Mouse (Mus musculus): Measurements from ENCODE around the gene Nrg3.

Nrg3 gene

DNA sequence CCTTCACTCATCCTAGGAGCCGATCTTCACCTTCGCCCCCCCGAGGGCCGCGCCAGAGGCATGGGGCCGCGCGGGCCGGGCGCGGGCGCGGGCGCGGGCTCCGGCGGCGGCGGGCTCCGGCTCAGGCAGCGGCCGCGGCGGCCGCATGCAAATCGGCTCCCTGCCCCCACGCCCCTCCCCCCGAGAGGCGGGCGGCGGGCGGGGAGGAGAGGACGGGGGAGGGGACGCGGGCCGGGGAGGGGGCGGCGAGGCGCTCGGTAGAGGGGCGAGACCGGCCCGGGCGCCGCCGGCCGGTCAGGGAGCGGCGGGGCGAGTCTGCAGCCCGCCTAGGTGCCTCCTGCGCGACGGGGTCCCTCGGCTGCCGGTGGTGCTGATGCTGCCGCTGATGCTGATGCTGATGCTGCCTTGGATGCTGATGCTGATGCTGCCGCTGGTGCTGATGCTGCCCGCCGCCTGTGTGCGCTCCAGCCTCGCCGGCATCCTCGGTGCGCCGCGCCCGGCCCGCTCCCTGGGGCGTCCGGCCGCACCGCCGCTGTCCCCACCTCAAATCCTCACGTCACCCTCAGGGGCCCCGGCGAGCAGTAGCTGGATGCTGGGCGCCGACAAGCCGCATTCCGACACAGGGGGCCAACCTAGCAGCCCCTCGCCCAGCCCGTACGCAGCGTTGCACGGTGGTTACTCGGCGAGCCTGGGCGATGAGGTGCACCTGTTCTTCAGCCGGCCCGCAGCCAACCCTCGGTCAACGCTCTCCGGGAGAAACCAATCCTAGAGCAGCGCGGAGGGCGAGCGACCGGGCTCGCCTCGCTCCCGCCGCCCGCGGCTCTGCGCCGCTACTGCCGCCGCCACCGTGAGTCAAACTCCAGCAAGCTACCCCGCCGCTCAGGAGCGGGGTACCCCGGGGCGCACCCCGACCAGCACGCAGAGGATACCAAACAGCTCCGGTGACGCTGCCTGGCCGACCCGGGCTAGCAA is at the start of gene Nrg3:
Gene Nrg3 (minus strand): TSS at position 299 of the 972 bp plus-strand sequence.
- DNase-seq, result peak; percentile 85 to 87

GRCm38 (mm10) chr14:39508956-39509355 is 36.1 kb upstream of the Nrg3 start:
- peak; percentile 9 to 13 for DNase-seq

DNA sequence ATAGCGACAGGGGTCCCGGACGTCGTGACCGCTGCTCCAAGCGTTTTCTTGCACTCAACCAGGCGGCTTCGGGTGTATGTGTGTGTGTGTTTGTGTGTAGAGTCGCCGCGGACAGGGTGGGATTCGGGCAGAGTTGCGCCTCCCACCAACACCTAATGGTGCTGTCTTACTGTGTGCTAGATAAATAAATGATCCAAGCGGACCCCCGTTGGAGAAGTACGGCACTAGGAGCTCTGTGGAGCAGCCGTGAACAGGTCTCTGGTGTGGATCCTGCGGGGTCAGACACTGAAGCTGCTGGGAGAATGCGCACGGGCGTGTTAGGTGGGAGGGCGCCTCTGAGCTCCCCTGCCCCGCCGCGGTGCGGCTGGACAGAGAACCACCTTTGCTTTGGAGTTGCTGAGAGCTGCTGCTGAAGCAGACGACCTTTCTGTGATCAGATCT is 903 bp upstream of the Nrg3 start:
- DNase-seq, result peak; percentile 64 to 75

DNA sequence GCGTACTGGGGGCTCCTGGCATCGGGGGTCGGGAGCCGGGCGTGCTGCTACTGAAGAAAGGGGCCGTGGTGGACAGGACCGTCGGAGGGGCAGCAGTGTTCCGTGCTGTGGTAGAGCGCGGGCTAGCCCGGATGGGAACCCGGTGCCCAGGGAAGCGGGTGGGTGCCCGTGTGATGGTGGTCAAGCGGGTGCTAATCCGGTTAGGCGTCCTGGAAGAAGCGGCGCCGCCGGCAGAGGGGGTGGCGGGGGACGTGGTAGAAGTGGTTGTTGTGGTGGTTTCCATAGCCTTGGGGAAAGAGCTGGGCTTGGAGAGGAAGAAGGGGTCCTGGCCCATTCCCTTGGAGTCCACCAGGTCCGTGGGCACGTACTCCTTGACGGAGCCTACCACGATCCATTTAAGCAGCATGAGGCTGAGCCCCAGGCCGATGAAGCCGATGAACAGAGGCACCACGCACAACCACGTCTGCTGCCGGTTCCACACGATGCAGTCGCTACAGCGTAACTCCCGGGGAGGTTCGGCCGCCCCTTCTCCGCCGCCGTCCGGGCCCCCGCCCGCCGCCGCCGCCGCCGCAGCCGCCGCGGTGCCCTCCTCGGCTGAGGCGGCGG is 639 bp downstream of the Nrg3 start:
- peak; percentile 47 to 52 for DNase-seq

DNA sequence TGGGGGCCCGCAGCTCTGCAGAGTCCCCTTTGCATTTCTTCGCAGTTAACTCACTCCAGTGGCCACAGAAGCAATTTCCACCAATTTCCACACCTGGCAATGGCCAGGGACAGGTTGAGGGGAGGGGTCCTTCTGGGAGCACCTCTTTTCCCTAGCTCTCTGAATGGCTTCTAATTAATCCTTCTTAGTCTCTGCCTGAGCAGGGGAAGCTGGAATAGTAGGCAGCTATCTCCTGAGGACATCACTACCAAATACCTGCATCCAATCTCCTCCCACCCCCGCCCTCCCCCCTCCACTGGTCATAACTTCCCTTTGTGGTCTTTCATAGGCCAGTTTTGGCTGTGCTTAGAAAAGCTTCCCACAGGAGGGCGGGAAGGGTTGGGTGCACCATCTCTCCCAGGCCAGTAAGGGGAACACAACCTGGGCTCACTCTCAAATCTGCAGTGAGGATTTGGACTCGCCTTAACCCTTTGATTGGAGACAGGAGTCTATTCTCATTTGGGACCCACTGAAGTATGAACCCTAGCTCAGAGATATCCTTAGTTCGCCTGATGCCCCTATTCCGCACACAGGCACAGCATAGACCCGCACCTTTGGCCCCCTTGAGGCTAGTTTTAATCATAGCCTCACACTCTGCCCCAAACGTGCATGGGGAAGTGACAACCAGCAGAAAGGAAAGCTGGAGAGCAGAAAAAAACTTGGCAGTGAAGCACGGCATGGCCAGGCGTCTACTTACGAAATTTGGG is 1.5 kb downstream of the Nrg3 start:
- peak; percentile 37 to 54 for DNase-seq

DNA sequence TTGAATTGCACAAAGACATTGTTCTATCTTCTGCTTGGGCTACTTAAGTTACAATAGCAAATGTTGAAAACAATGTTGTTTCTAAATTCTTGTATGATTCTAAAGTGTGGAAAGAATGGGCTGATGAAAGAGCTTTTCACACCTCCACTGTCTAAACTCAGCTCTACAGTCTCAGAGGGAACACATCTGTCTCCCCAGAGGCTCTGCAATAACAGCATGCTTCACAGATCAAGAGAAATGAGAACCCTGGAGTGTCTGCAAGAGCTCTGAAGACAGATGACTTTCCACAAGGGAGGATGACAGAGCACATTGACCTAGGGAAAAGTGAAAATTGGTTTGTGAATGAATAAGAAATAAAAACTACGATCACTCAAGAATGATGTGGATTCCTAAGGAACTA is 27.4 kb downstream of the Nrg3 start:
- no peak for DNase-seq

DNA sequence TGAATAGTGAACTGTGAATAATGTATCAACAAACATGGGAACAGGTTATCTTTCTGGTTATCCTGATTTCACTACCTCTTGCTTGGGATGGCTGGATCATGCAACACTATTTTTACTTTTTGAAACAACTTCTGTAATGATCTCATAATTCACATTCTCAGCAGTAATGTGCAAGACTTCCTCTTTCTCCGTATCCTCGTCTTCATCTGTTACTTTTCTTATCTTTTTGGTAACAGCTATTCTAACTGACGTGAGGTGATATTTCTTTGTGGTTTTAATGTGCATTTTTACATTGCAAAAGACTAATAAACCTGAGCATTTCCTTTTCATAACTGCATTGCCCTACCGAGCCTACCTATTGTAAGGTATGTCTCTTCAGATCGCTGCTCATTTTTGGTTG is 44.4 kb downstream of the Nrg3 start:
- no peak for DNase-seq

DNA sequence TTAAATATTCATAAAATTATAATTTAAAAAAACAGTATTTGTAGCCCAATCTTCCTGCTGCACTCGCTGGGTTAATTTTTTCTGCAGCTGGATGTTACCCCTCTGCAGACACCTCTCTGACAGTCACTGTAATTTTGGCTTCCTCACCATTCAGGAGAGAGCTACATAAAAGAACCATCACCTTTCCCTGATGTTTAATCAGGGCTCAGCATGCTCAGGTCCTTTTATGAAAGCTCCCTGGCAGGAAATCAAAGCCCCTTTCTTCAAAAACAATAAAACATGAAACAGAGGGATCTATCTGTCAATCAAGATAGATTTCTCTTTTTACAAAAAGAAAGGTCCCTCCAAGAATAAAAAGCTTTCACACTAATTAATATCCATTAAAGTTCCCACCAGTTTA is 51.0 kb downstream of the Nrg3 start:
- no peak for DNase-seq

DNA sequence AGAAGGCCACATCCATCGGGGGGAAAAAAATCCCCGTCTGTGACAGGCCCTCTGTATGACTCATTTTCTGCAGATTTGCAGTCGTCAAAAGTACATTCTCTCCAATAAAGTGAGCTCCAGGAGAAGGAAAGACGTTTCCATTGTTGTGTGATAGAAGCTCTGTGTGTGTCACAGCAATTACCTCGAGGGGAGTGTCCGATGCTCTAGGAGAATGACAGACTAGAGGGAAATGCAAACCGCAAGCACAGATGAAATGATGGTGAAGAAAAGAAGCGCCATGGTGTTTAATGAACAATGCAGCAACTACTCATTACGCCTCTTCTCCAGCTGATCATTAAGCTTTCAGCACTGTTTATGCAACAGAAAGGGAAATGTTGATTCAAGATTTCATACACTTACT is 59.6 kb downstream of the Nrg3 start:
- DNase-seq, result no peak

DNA sequence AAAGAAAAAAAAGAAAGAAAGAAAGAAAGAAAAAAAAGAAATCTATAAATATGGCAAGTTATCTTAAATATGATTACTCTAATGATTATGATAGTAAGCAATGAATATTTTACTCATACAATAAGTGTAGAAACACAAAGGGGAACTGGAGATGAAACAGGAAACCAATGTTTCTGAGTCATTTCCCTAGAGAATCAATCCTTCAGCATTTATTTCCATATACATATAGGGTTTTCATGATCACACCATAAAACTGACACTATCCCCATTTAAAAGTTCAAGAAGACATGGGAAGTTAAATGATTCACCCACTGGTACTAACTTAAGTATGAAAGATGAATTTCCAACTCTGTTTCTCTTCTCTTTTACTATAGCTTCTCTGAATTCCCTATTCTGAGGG is 86.0 kb downstream of the Nrg3 start:
- no peak for DNase-seq

GRCm38 (mm10) chr14:39381321-39381720 is 91.6 kb downstream of the Nrg3 start:
- DNase-seq, result no peak

- no peak for DNase-seq
Observed at GRCm38 (mm10) chr14:39373220-39373619, 99.7 kb downstream of the Nrg3 start.

DNA sequence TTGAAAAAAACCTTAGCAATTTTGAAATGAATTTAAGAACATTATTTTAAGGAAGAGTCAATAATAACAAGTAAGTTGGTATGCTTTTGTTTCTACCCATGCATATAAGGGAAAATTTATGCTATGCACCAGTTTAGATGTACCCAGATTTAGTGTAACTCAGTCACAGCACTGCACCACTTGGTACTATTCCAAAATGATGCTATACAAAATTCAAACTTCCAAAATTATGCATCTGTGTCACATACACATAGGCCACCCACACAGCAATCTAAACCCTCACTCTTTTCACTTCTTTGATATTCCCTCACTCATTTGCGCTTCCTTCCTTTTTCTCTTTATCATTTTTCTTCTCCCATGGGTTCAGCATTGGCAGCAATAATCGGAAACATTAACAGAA is 116.6 kb downstream of the Nrg3 start:
- DNase-seq, result no peak

GRCm38 (mm10) chr14:39351979-39352737 is 120.7 kb downstream of the Nrg3 start:
- DNase-seq, result no peak

DNA sequence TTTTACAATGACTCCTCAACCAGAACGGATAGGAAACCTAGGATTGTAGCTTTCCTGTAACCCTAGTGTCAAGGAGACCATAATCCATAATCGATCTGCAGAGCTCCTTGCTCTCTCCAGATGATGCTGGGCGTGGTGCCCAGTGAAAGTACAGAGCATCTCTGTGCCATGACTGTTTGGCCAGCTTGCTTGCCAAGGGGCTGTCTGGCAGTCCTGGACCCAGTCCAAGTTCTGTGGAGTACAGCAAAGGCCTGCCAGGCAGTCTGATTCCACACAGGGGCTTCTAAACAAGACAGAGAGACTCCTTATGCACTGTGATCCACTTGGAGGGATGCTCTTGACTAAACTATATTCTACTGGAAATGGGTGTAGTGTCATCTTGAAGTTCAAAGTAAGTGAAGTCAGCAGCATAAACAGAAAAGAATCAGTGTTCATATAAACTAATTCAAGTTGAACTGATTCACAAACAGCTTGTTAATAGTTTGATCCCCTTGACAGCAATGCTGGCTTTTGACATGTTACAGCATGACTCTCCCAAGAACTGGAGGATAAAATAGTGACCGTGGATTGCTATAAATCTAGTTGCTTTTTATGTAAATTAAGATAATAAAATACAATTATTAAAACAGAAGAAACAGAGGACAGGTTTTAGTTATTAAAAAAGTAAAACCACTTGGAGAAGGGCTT is 155.3 kb downstream of the Nrg3 start:
- peak; percentile 96 to 98 for DNase-seq

GRCm38 (mm10) chr14:39314111-39314510 is 158.8 kb downstream of the Nrg3 start:
- DNase-seq, result no peak

DNA sequence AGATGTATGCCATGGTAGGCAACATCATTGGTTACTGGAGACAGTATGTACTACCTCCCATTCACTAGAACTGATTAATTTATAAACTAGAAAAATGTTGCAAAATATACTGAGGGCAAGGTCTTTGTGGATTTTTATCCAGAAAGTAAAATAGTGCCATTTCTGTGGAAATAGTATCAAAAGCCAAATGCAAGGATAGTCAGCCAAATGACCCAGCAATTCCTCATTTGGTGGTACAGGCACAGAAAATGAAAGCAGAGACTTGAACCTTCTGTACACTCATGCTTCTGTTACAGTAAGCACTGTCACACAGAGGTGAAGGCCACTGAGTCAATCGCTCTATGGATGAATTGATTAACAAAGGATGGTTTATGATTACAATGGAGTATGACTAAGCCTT is 207.8 kb downstream of the Nrg3 start:
- DNase-seq, result no peak

DNA sequence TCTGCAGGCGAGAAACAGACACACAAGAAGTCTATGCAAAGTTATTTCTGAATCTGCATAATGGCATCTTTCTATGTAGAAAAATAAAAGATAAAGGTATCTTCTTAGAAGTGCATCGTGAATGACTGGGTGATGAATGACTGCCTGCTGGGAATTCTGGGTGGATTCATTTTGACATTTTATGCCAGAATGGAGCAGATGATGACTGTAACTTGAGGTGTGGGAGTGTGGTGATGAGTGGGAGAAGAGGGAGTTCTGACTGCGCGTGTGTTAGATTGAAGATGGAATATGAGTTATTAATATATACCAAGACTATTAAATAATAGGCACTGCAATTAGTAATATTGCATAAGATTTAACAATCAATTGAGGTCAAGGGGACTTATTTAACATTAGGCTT is 208.5 kb downstream of the Nrg3 start:
- no peak for DNase-seq

- peak; percentile 28 to 59 for DNase-seq
Observed at GRCm38 (mm10) chr14:39261016-39261415, 211.9 kb downstream of the Nrg3 start.

DNA sequence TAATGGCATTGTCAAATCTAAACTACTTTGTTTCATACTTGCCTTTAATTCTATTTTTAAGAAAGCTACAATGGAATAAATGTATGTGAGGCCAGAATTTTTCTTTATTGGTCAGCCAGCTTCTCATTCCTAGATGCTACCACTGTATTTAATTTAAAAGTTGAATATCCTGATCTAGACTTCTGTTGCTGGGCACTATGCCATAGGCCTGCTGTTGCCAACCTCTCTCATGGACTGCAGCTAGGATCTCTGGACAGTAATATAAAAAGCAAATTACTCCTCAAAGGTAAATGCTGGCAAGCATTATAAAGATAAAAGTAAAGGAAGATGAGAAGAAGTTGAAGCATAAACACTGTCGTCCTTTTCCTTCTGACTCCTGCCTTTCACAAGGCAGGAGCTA is 217.5 kb downstream of the Nrg3 start:
- peak; percentile 25 to 51 for DNase-seq

DNA sequence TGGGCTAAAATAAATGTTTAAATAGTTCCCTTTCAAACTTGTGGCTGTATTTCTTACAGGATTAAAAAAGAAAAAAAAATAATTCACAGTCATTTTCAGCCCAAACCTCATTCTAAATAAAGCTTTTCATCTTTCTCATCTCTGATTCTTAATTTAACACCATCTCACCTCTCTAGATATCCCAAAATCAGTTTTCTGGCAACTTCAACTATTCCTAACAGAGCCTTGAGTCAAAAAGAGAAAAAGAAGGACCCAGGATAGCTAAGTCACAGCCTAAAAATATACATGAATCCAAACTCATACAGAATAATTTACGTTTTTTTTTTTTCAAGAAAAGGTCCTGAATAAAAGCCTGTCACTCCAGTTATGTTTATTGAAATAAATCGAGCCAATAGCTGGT is 232.6 kb downstream of the Nrg3 start:
- no peak for DNase-seq

DNA sequence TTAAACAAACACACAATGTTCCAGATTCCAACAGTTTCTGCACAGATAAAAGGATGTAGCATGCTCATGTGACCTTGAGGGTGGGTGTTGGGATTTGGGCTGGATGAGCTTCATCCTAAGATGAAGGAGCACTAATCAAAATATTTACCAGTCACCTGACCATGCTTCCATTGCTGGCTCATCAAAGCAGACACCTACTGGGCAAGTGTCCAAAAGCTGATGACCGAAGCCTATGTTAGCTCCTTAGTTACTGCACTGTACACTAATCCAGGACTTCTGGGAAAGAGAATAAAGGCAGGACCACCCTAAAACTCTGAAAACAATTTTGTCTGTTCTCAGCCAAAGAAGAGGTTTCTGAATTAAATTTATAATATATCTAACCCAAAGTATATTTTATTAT is 261.4 kb downstream of the Nrg3 start:
- DNase-seq, result peak; percentile 25 to 34
